Mouse (Mus musculus): ENCODE data around the gene Banp. TPM values are rescaled to one million over a fixed set of nuclear protein-coding genes. Genes with fewer than 3 reads are reported as not detected.

The Banp gene
- total and polyA plus RNA-seq, 3 experiments = 14.9 to 34.2 (median 25.7) TPM

DNA sequence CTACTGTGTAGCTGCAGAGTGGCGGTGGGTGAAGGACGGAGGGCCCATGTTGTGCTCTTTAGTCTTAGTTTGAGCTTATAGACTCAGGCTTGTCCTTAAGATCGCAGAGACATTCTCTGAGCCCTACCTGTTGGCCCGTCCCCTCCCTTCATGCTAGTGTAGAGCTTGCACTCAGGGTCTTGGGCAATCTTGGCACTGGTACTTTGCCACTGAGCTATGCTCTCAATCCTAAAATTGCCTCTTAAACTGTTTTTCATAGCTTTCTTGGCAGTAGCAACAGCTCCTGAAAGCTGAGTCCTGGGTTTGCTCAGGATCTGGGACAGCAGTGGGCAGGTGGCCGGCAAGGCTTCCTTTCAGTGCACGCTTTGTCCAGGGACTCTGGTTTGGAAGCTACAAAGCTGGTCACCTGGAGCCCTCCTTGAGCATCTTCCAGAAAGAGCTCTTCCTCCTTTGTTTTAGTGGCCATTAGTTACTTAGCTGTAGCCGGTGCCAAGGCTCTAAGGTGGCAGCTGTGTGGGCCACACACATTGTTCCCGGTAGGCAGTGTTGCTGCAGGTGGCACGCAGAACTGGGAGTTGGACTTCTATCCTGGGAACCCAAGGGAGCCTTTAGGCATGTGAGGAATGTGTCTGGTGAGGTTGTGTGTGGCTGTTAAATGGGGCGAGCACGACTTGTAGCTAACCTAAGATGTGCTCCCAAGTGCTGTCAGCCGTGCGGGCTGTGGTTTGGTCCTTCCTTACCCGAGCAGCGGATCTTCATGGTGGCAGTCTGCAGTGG is 52.0 kb downstream of the Banp start:
- peaks cover 72 to 92% of the 10 kb centered on the region in 2 experiments for H3K36me3 ChIP-seq (replicated peaks in 1 of 2; ENCODE audit: control insufficient read depth in 1 of 2, insufficient read depth in 1 of 2, low read length in 1 of 2)
- H3K9ac ChIP-seq (ENCODE audit: insufficient read depth, low read depth) = no peak overlapping the region
- DNase-seq (ENCODE audit: extremely low read depth) = no peak
- in situ Hi-C loops (cut with MboI; ENCODE audit: low pct_ligation_motif_present, low pct_unique_long_range_greater_than_20kb, low sequenced_read_pairs) (no loop called here), dilution Hi-C loops (cut with MboI; ENCODE audit: extremely low pct_ligation_motif_present, extremely low pct_unique_long_range_greater_than_20kb, low sequenced_read_pairs) (no loop called here)
- no peaks in the 10 kb centered on the region for H3K9me3 ChIP-seq (replicated peaks; ENCODE audit: low read length)
- H3K4me2 ChIP-seq (ENCODE audit: insufficient read depth, low read depth, poor library complexity, severe bottlenecking) = no peak overlapping the region
- H3K27ac ChIP-seq (ENCODE audit: insufficient read depth, low read depth) = no peak overlapping the region
- H3K79me2 ChIP-seq (replicated peaks; ENCODE audit: control insufficient read depth, extremely low read depth, insufficient read depth, poor library complexity, severe bottlenecking) = no peaks in the 10 kb centered on the region
- no peak overlapping the region for H3K4me3 ChIP-seq (replicated peaks in 1 of 3; ENCODE audit: low read depth in 2 of 3, low read length in 2 of 3, poor library complexity in 1 of 3)
- H3K4me1 ChIP-seq (ENCODE audit: control insufficient read depth in 1 of 2, insufficient read depth in 2 of 2) = no peaks in the 10 kb centered on the region
- TF ChIP-seq NRF1 (IDR thresholded peaks at IDR 0.05; ENCODE audit: low read depth, low read length) = no peak
- no peak for TF ChIP-seq MAFK (IDR thresholded peaks at IDR 0.05; ENCODE audit: insufficient replicate concordance, low read length)
- no peaks in the 10 kb centered on the region for H3K27me3 ChIP-seq (replicated peaks)

- H3K9me3 ChIP-seq (replicated peaks; ENCODE audit: low read length) = no peaks in the 10 kb centered on the region
- no peaks in the 10 kb centered on the region for H3K27me3 ChIP-seq (replicated peaks)
- no peak overlapping the region for H3K27ac ChIP-seq (ENCODE audit: insufficient read depth, low read depth)
- dilution Hi-C loops (cut with MboI; ENCODE audit: extremely low pct_ligation_motif_present, extremely low pct_unique_long_range_greater_than_20kb, low sequenced_read_pairs) (no loop called here), in situ Hi-C loops (cut with MboI; ENCODE audit: low pct_ligation_motif_present, low pct_unique_long_range_greater_than_20kb, low sequenced_read_pairs) (no loop called here)
- H3K9ac ChIP-seq (ENCODE audit: insufficient read depth, low read depth) = no peak overlapping the region
- H3K36me3 ChIP-seq (replicated peaks in 1 of 2; ENCODE audit: control insufficient read depth in 1 of 2, insufficient read depth in 1 of 2, low read length in 1 of 2) = peaks cover 68 to 92% of the 10 kb centered on the region in 2 experiments
- TF ChIP-seq TBP (conservative IDR thresholded peaks at IDR 0.05; ENCODE audit: low read depth, low read length) (no peak), RCOR1 (conservative IDR thresholded peaks at IDR 0.05; ENCODE audit: low read depth, low read length) (no peak), KAT2A (IDR thresholded peaks at IDR 0.05; ENCODE audit: insufficient replicate concordance, low read length) (no peak), RAD21 (IDR thresholded peaks at IDR 0.05; ENCODE audit: low read depth, low read length) (no peak)
- no peak for DNase-seq (ENCODE audit: extremely low read depth)
- H3K4me3 ChIP-seq (replicated peaks in 1 of 3; ENCODE audit: low read depth in 2 of 3, low read length in 2 of 3, poor library complexity in 1 of 3) = no peak overlapping the region
- no peaks in the 10 kb centered on the region for H3K79me2 ChIP-seq (replicated peaks; ENCODE audit: control insufficient read depth, extremely low read depth, insufficient read depth, poor library complexity, severe bottlenecking)
- no peak overlapping the region for H3K4me2 ChIP-seq (ENCODE audit: insufficient read depth, low read depth, poor library complexity, severe bottlenecking)
- no peaks in the 10 kb centered on the region for H3K4me1 ChIP-seq (ENCODE audit: control insufficient read depth in 1 of 2, insufficient read depth in 2 of 2)
These were observed 54.1 kb downstream of the Banp start for GRCm38 (mm10) chr8:122003646-122004045.

- TF ChIP-seq SIN3A (IDR thresholded peaks at IDR 0.05; ENCODE audit: low read length) (no peak), ZNF384 (IDR thresholded peaks at IDR 0.05; ENCODE audit: low read depth, low read length) (no peak), MXI1 (IDR thresholded peaks at IDR 0.05; ENCODE audit: low read depth, low read length) (no peak)
- Histone ChIP-seq H3K36me3 (replicated peaks in 1 of 2; ENCODE audit: control insufficient read depth in 1 of 2, insufficient read depth in 1 of 2, low read length in 1 of 2) (peaks cover 68 to 92% of the 10 kb centered on the region in 2 experiments), H3K4me1 (ENCODE audit: control insufficient read depth in 1 of 2, insufficient read depth in 2 of 2) (no peaks in the 10 kb centered on the region), H3K9me3 (replicated peaks; ENCODE audit: low read length) (no peaks in the 10 kb centered on the region), H3K27me3 (replicated peaks) (no peaks in the 10 kb centered on the region), H3K27ac (ENCODE audit: insufficient read depth, low read depth) (no peak overlapping the region), H3K79me2 (replicated peaks; ENCODE audit: control insufficient read depth, extremely low read depth, insufficient read depth, poor library complexity, severe bottlenecking) (no peaks in the 10 kb centered on the region), H3K4me2 (ENCODE audit: insufficient read depth, low read depth, poor library complexity, severe bottlenecking) (no peak overlapping the region), H3K9ac (ENCODE audit: insufficient read depth, low read depth) (no peak overlapping the region), H3K4me3 (replicated peaks in 1 of 3; ENCODE audit: low read depth in 2 of 3, low read length in 2 of 3, poor library complexity in 1 of 3) (no peak overlapping the region)
- no peak for DNase-seq (ENCODE audit: extremely low read depth)
- dilution Hi-C loops (cut with MboI; ENCODE audit: extremely low pct_ligation_motif_present, extremely low pct_unique_long_range_greater_than_20kb, low sequenced_read_pairs) (no loop called here), in situ Hi-C loops (cut with MboI; ENCODE audit: low pct_ligation_motif_present, low pct_unique_long_range_greater_than_20kb, low sequenced_read_pairs) (no loop called here)
These were observed 54.6 kb downstream of the Banp start for GRCm38 (mm10) chr8:122004131-122004530.
